Mouse (Mus musculus): ENCODE results near the gene Fbxo30. TPM values are rescaled to one million over a fixed set of nuclear protein-coding genes. Genes with fewer than 3 reads are reported as not detected.
"Not testable (repeated sequence)": the region's sequence is repeated elsewhere in the genome, so short reads cannot be mapped to it uniquely, and the experiment has no call there.

Fbxo30 gene
- polyA plus RNA-seq, 1 experiment from 2014 or later, result 36.8 TPM

- H3K4me2 ChIP-seq (ENCODE audit: low read length); H3K27ac ChIP-seq (replicated peaks in 1 of 2; ENCODE audit: control insufficient read depth in 1 of 2, insufficient read depth in 1 of 2, low read depth in 2 of 2, low read length in 2 of 2); H3K4me1 ChIP-seq (ENCODE audit: control insufficient read depth in 2 of 2, insufficient read depth in 2 of 2, low read length in 2 of 2); H3K9me3 ChIP-seq (ENCODE audit: control insufficient read depth, low read length); H3K9ac ChIP-seq (ENCODE audit: low read length); ATAC-seq (ENCODE audit: insufficient number of reproducible peaks, insufficient read depth, low FRiP score, low read depth); H3K36me3 ChIP-seq (ENCODE audit: control insufficient read depth, insufficient read depth, low read length); H3K4me3 ChIP-seq (ENCODE audit: control insufficient read depth in 1 of 2, insufficient read depth in 1 of 2, low read depth in 1 of 2, low read length in 2 of 2); H3K27me3 ChIP-seq (ENCODE audit: control insufficient read depth, insufficient read depth, low read length): not testable (repeated sequence)
- 63% methylated on average over 2 of the region's 2 CpGs for WGBS
Measured at GRCm38 (mm10) chr10:11262292-11262691, 18.8 kb upstream of the Fbxo30 start.

- not testable (repeated sequence) for H3K9ac ChIP-seq (ENCODE audit: low read length); H3K4me3 ChIP-seq (ENCODE audit: control insufficient read depth in 1 of 2, insufficient read depth in 1 of 2, low read depth in 1 of 2, low read length in 2 of 2); H3K4me1 ChIP-seq (ENCODE audit: control insufficient read depth in 2 of 2, insufficient read depth in 2 of 2, low read length in 2 of 2); H3K4me2 ChIP-seq (ENCODE audit: low read length); H3K27me3 ChIP-seq (ENCODE audit: control insufficient read depth, insufficient read depth, low read length); H3K9me3 ChIP-seq (ENCODE audit: control insufficient read depth, low read length); H3K36me3 ChIP-seq (ENCODE audit: control insufficient read depth, insufficient read depth, low read length); ATAC-seq (ENCODE audit: insufficient number of reproducible peaks, insufficient read depth, low FRiP score, low read depth); H3K27ac ChIP-seq (replicated peaks in 1 of 2; ENCODE audit: control insufficient read depth in 1 of 2, insufficient read depth in 1 of 2, low read depth in 2 of 2, low read length in 2 of 2)
- WGBS, result 79% methylated on average over 2 of the region's 2 CpGs
Measured at GRCm38 (mm10) chr10:11263795-11264194, 17.3 kb upstream of the Fbxo30 start.

- Histone ChIP-seq H3K27me3 (ENCODE audit: control insufficient read depth, insufficient read depth, low read length) (no peaks in the 10 kb centered on the region), H3K36me3 (ENCODE audit: control insufficient read depth, insufficient read depth, low read length) (no peaks in the 10 kb centered on the region), H3K27ac (replicated peaks in 1 of 2; ENCODE audit: control insufficient read depth in 1 of 2, insufficient read depth in 1 of 2, low read depth in 2 of 2, low read length in 2 of 2) (no peak overlapping the region), H3K4me3 (ENCODE audit: control insufficient read depth in 1 of 2, insufficient read depth in 1 of 2, low read depth in 1 of 2, low read length in 2 of 2) (no peak overlapping the region), H3K9ac (ENCODE audit: low read length) (no peak overlapping the region), H3K9me3 (ENCODE audit: control insufficient read depth, low read length) (no peaks in the 10 kb centered on the region), H3K4me1 (ENCODE audit: control insufficient read depth in 2 of 2, insufficient read depth in 2 of 2, low read length in 2 of 2) (no peaks in the 10 kb centered on the region), H3K4me2 (ENCODE audit: low read length) (no peak overlapping the region)
- ATAC-seq (ENCODE audit: insufficient number of reproducible peaks, insufficient read depth, low FRiP score, low read depth), result no peak
Measured at GRCm38 (mm10) chr10:11269165-11269564, 12.0 kb upstream of the Fbxo30 start.

- H3K4me2 ChIP-seq (ENCODE audit: low read length), result no peak overlapping the region
- no peak for ATAC-seq (ENCODE audit: insufficient number of reproducible peaks, insufficient read depth, low FRiP score, low read depth)
- H3K4me3 ChIP-seq (ENCODE audit: control insufficient read depth in 1 of 2, insufficient read depth in 1 of 2, low read depth in 1 of 2, low read length in 2 of 2), result no peak overlapping the region
- H3K27me3 ChIP-seq (ENCODE audit: control insufficient read depth, insufficient read depth, low read length), result no peaks in the 10 kb centered on the region
- H3K4me1 ChIP-seq (ENCODE audit: control insufficient read depth in 2 of 2, insufficient read depth in 2 of 2, low read length in 2 of 2), result no peaks in the 10 kb centered on the region
- H3K9me3 ChIP-seq (ENCODE audit: control insufficient read depth, low read length), result no peaks in the 10 kb centered on the region
- no peak overlapping the region for H3K27ac ChIP-seq (replicated peaks in 1 of 2; ENCODE audit: control insufficient read depth in 1 of 2, insufficient read depth in 1 of 2, low read depth in 2 of 2, low read length in 2 of 2)
- H3K36me3 ChIP-seq (ENCODE audit: control insufficient read depth, insufficient read depth, low read length), result no peaks in the 10 kb centered on the region
- WGBS, result 89% methylated on average over 1 of the region's 1 CpGs
- H3K9ac ChIP-seq (ENCODE audit: low read length), result no peak overlapping the region
Measured at GRCm38 (mm10) chr10:11274431-11274830, 6.7 kb upstream of the Fbxo30 start.

GRCm38 (mm10) chr10:11280235-11280577 is 924 bp upstream of the Fbxo30 start:
- peaks cover 5% of the 10 kb centered on the region in 2 experiments; a peak in 3 of 4 replicates for H3K4me1 ChIP-seq (ENCODE audit: control insufficient read depth in 2 of 2, insufficient read depth in 2 of 2, low read length in 2 of 2)
- ATAC-seq (ENCODE audit: insufficient number of reproducible peaks, insufficient read depth, low FRiP score, low read depth), result 0 out of 2 replicates have a peak, but pooled peaks have one; percentile 0
- WGBS, result under 1% methylated on average over 6 of the region's 6 CpGs

GRCm38 (mm10) chr10:11281498-11282305 is 572 bp downstream of the Fbxo30 start:
- H3K36me3 ChIP-seq (ENCODE audit: control insufficient read depth, insufficient read depth, low read length), result no peaks in the 10 kb centered on the region
- no peaks in the 10 kb centered on the region for H3K9me3 ChIP-seq (ENCODE audit: control insufficient read depth, low read length)
- peak overlapping the region; percentile 92 to 98 for H3K27ac ChIP-seq (replicated peaks in 1 of 2; ENCODE audit: control insufficient read depth in 1 of 2, insufficient read depth in 1 of 2, low read depth in 2 of 2, low read length in 2 of 2)
- peak overlapping the region; percentile 99 for H3K9ac ChIP-seq (ENCODE audit: low read length)
- peak overlapping the region; percentile 94 for H3K4me2 ChIP-seq (ENCODE audit: low read length)
- peak overlapping the region; percentile 87 to 99 for H3K4me3 ChIP-seq (ENCODE audit: control insufficient read depth in 1 of 2, insufficient read depth in 1 of 2, low read depth in 1 of 2, low read length in 2 of 2)
- WGBS, result under 1% methylated on average over 53 of the region's 68 CpGs
- H3K27me3 ChIP-seq (ENCODE audit: control insufficient read depth, insufficient read depth, low read length), result no peaks in the 10 kb centered on the region
- peak; percentile 49 for ATAC-seq (ENCODE audit: insufficient number of reproducible peaks, insufficient read depth, low FRiP score, low read depth)
- H3K4me1 ChIP-seq (ENCODE audit: control insufficient read depth in 2 of 2, insufficient read depth in 2 of 2, low read length in 2 of 2), result peaks cover 5% of the 10 kb centered on the region in 2 experiments; a peak in 3 of 4 replicates

More at GRCm38 (mm10) chr10:11280235-11280577, 924 bp upstream of the Fbxo30 start:
- Histone ChIP-seq H3K4me3 (ENCODE audit: control insufficient read depth in 1 of 2, insufficient read depth in 1 of 2, low read depth in 1 of 2, low read length in 2 of 2) (peak overlapping the region; percentile 74 to 99), H3K27me3 (ENCODE audit: control insufficient read depth, insufficient read depth, low read length) (no peaks in the 10 kb centered on the region), H3K36me3 (ENCODE audit: control insufficient read depth, insufficient read depth, low read length) (no peaks in the 10 kb centered on the region), H3K27ac (replicated peaks in 1 of 2; ENCODE audit: control insufficient read depth in 1 of 2, insufficient read depth in 1 of 2, low read depth in 2 of 2, low read length in 2 of 2) (peak overlapping the region; percentile 98 to 100), H3K9me3 (ENCODE audit: control insufficient read depth, low read length) (no peaks in the 10 kb centered on the region), H3K4me2 (ENCODE audit: low read length) (peak overlapping the region; percentile 94), H3K9ac (ENCODE audit: low read length) (peak overlapping the region; percentile 99)

GRCm38 (mm10) chr10:11282306-11282631 is 1.1 kb downstream of the Fbxo30 start:
- under 1% methylated on average over 4 of the region's 4 CpGs for WGBS
- Histone ChIP-seq H3K4me3 (ENCODE audit: control insufficient read depth in 1 of 2, insufficient read depth in 1 of 2, low read depth in 1 of 2, low read length in 2 of 2) (peak overlapping the region; percentile 87 to 99; a peak in 3 of 4 replicates), H3K9me3 (ENCODE audit: control insufficient read depth, low read length) (no peaks in the 10 kb centered on the region), H3K4me1 (ENCODE audit: control insufficient read depth in 2 of 2, insufficient read depth in 2 of 2, low read length in 2 of 2) (peaks cover 5% of the 10 kb centered on the region in 2 experiments; a peak in 3 of 4 replicates), H3K36me3 (ENCODE audit: control insufficient read depth, insufficient read depth, low read length) (no peaks in the 10 kb centered on the region), H3K9ac (ENCODE audit: low read length) (peak overlapping the region; percentile 99), H3K27ac (replicated peaks in 1 of 2; ENCODE audit: control insufficient read depth in 1 of 2, insufficient read depth in 1 of 2, low read depth in 2 of 2, low read length in 2 of 2) (peak overlapping the region; percentile 92 to 98; a peak in 3 of 4 replicates), H3K27me3 (ENCODE audit: control insufficient read depth, insufficient read depth, low read length) (no peaks in the 10 kb centered on the region), H3K4me2 (ENCODE audit: low read length) (peak overlapping the region; percentile 94)
- no peak for ATAC-seq (ENCODE audit: insufficient number of reproducible peaks, insufficient read depth, low FRiP score, low read depth)

GRCm38 (mm10) chr10:11298418-11298817 is 17.3 kb downstream of the Fbxo30 start:
- 89% methylated on average over 6 of the region's 6 CpGs for WGBS
- Histone ChIP-seq H3K27ac (replicated peaks in 1 of 2; ENCODE audit: control insufficient read depth in 1 of 2, insufficient read depth in 1 of 2, low read depth in 2 of 2, low read length in 2 of 2) (no peak overlapping the region), H3K4me2 (ENCODE audit: low read length) (no peak overlapping the region), H3K4me3 (ENCODE audit: control insufficient read depth in 1 of 2, insufficient read depth in 1 of 2, low read depth in 1 of 2, low read length in 2 of 2) (no peak overlapping the region), H3K4me1 (ENCODE audit: control insufficient read depth in 2 of 2, insufficient read depth in 2 of 2, low read length in 2 of 2) (peaks cover 0 to 11% of the 10 kb centered on the region in 2 experiments; a peak in 2 of 4 replicates), H3K9me3 (ENCODE audit: control insufficient read depth, low read length) (no peaks in the 10 kb centered on the region), H3K36me3 (ENCODE audit: control insufficient read depth, insufficient read depth, low read length) (peaks cover 30% of the 10 kb centered on the region), H3K9ac (ENCODE audit: low read length) (no peak overlapping the region), H3K27me3 (ENCODE audit: control insufficient read depth, insufficient read depth, low read length) (no peaks in the 10 kb centered on the region)
- no peak for ATAC-seq (ENCODE audit: insufficient number of reproducible peaks, insufficient read depth, low FRiP score, low read depth)
